In the genomic region with DNA sequence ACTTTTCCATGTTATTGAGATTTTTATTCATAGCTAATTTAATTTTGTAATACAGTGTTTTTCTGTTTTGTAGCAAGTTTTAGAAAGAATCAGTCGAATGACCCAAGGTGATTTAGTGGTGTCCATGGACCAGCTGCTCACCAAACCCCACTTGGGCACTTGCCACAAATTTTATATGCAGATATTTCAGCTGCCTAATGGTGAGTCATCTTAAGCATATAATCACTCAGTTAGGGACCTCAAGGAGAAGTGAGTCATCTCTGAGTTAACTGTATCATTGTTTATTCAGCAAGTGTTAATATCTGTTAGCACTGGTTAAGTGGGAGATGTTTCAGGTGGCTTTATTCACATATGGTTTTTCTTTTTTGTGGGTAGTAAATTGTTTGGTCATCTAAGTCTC, we compare ENCODE assay signal across 36 mouse cellular contexts. TPM values are rescaled to one million over a fixed set of nuclear protein-coding genes. Genes with fewer than 3 reads are reported as not detected.
DNase-seq lines count a peak whose midpoint lies in the region; ATAC-seq lines count a peak whose summit lies in the region.
"Had no signal": no experiment of that assay in that cellular context is flagged by ENCODE, and none has a peak within 500 bp of the region (broad histone marks: within the 10 kb centered on the region; RNA-seq: fewer than 3 reads in every experiment).

No protein-coding gene starts in this region.

- H3K27me3 ChIP-seq in intestine, embryonic 15.5 days (replicated peaks): no peaks in the 10 kb centered on the region
- H3K27me3 ChIP-seq: embryonic facial prominence, embryonic 13.5 days; forebrain, embryonic 15.5 days; heart, embryonic 13.5 days; kidney, embryonic 15.5 days; liver, embryonic 12.5 days; megakaryocyte, embryonic 14.5 days; midbrain, embryonic 12.5 days; neural tube, embryonic 15.5 days; stomach, embryonic 15.5 days had no signal

- intact Hi-C loops in gastrocnemius, postnatal 14 days (cut with DNase I; ENCODE audit: low total_unique reads): no loop called here

- H3K36me3 ChIP-seq in intestine, embryonic 15.5 days: peaks cover 7% of the 10 kb centered on the region

- 82% methylated on average over 1 of the region's 1 CpGs for WGBS in intestine, embryonic 15.5 days

- H3K9ac ChIP-seq in intestine, embryonic 15.5 days: no peak overlapping the region
- H3K9ac ChIP-seq: embryonic facial prominence, embryonic 13.5 days; forebrain, embryonic 15.5 days; heart, embryonic 13.5 days; hindbrain, embryonic 14.5 days; kidney, embryonic 15.5 days; liver, embryonic 12.5 days; liver, postnatal 0 days; midbrain, embryonic 12.5 days; neural tube, embryonic 15.5 days; stomach, embryonic 15.5 days had no signal

- H3K27ac ChIP-seq in intestine, embryonic 15.5 days: no peak overlapping the region
- H3K27ac ChIP-seq: embryonic facial prominence, embryonic 13.5 days; forebrain, embryonic 10.5 days; forebrain, embryonic 15.5 days; gastrocnemius, adult 2 months; heart, adult 2 months; heart, embryonic 13.5 days; hindbrain, embryonic 14.5 days; kidney, embryonic 15.5 days; layer of hippocampus, adult 2 months; liver, embryonic 12.5 days; midbrain, embryonic 12.5 days; neural tube, embryonic 15.5 days; stomach, embryonic 15.5 days had no signal

- DNase-seq in 3134 (ENCODE audit: extremely low read depth, insufficient read length, low spot score) (peak; percentile 36), 416B (ENCODE audit: low read depth) (peak; percentile 95)
- peak; percentile 67 for DNase-seq in Muller cell, postnatal 12 days (ENCODE audit: inconsistent ontology term)
- DNase-seq in adrenal gland, postnatal 36 days: peak; percentile 43 to 59
- no peak for DNase-seq in gastrocnemius, postnatal 14 days
- DNase-seq: cerebellum, adult 11 months; cerebellum, adult 9-10 months; embryo, embryonic 11 days; gastrocnemius, adult 2 months; heart, adult 2 months; heart, postnatal 10 days; kidney, adult 11 months; kidney, postnatal 36 days; left cerebral cortex, postnatal 4 days; liver, postnatal 0 days; lung, postnatal 36 days; retina, postnatal 1 day; right cerebral cortex, postnatal 25 days had no signal

- H3K4me3 ChIP-seq in intestine, embryonic 15.5 days (replicated peaks): no peak overlapping the region
- H3K4me3 ChIP-seq: embryonic facial prominence, embryonic 13.5 days; forebrain, embryonic 10.5 days; forebrain, embryonic 15.5 days; gastrocnemius, adult 2 months; heart, adult 2 months; heart, embryonic 13.5 days; kidney, embryonic 15.5 days; layer of hippocampus, adult 2 months; liver, embryonic 12.5 days; megakaryocyte, embryonic 14.5 days; midbrain, embryonic 12.5 days; neural tube, embryonic 15.5 days; stomach, embryonic 15.5 days had no signal

- H3K4me2 ChIP-seq in intestine, embryonic 15.5 days (replicated peaks): no peak overlapping the region
- H3K4me2 ChIP-seq: embryonic facial prominence, embryonic 13.5 days; forebrain, embryonic 15.5 days; heart, embryonic 13.5 days; hindbrain, embryonic 14.5 days; kidney, embryonic 15.5 days; liver, embryonic 12.5 days; midbrain, embryonic 12.5 days; neural tube, embryonic 15.5 days; stomach, embryonic 15.5 days had no signal

- no peaks in the 10 kb centered on the region for H3K4me1 ChIP-seq in intestine, embryonic 15.5 days (replicated peaks)
- H3K4me1 ChIP-seq: embryonic facial prominence, embryonic 13.5 days; forebrain, embryonic 10.5 days; forebrain, embryonic 15.5 days; heart, embryonic 13.5 days; kidney, embryonic 15.5 days; liver, embryonic 12.5 days; midbrain, embryonic 12.5 days; neural tube, embryonic 15.5 days; stomach, embryonic 15.5 days had no signal

- no peak for ATAC-seq in megakaryocyte, adult 5-6 weeks (ENCODE audit: poor library complexity, severe bottlenecking)
- no peak for ATAC-seq in intestine, embryonic 15.5 days
- ATAC-seq: forebrain, embryonic 15.5 days; liver, embryonic 12.5 days; liver, postnatal 0 days had no signal

- H3K9me3 ChIP-seq in intestine, embryonic 15.5 days: no peaks in the 10 kb centered on the region
- H3K9me3 ChIP-seq: embryonic facial prominence, embryonic 13.5 days; forebrain, embryonic 10.5 days; forebrain, embryonic 15.5 days; heart, embryonic 13.5 days; kidney, embryonic 15.5 days; liver, embryonic 12.5 days; megakaryocyte, embryonic 14.5 days; midbrain, embryonic 12.5 days; neural tube, embryonic 15.5 days; stomach, embryonic 15.5 days had no signal

RNA-seq across cellular contexts. Expression of gene Pth2r, which starts 36.2 kb away (rescaled TPM):
- not detected for total RNA-seq in adrenal gland, postnatal 36 days (2021)
- not detected in 2 replicates for total RNA-seq in megakaryocyte, adult 5-6 weeks (2015)
- not detected in 2 replicates for total RNA-seq in megakaryocyte, adult 5-6 weeks (2017)
- not detected in 2 replicates for polyA plus RNA-seq in intestine, embryonic 15.5 days (2015; fragmentation: Nextera tagmentation; extraction: Ambion mirVana)
- total RNA-seq in gastrocnemius, postnatal 14 days (2021): not detected
- total RNA-seq: gastrocnemius, adult 2 months; gastrocnemius, postnatal 4 days; heart, adult 2 months; heart, postnatal 10 days; hematopoietic stem cell, adult 5-6 weeks; monocyte, adult 5-6 weeks had no signal
- polyA plus RNA-seq: heart, adult 2 months; heart, embryonic 13.5 days; kidney, embryonic 15.5 days; liver, embryonic 12.5 days; lung, embryonic 16.5 days; stomach, embryonic 15.5 days had no signal

RNA-seq across cellular contexts. Expression of gene Pikfyve, which starts 59.2 kb away (rescaled TPM):
- total RNA-seq in adrenal gland, postnatal 36 days (2021): 10 to 100 TPM; 36.8 to 37.0 TPM
- 30.0 and 31.5 TPM in 2 replicates for total RNA-seq in megakaryocyte, adult 5-6 weeks (2015)
- total RNA-seq in megakaryocyte, adult 5-6 weeks (2017): 40.2 and 46.2 TPM in 2 replicates
- 8.3 and 8.6 TPM in 2 replicates for polyA plus RNA-seq in intestine, embryonic 15.5 days (2015; fragmentation: Nextera tagmentation; extraction: Ambion mirVana)
- total RNA-seq in gastrocnemius, postnatal 14 days (2021): 1 to 10 TPM; 8.5 to 8.9 TPM

RNA-seq across cellular contexts. Expression of gene Idh1, which starts 59.3 kb away (rescaled TPM):
- 100 to 1,000 TPM; 322 to 834 TPM for total RNA-seq in adrenal gland, postnatal 36 days (2021)
- 196 and 202 TPM in 2 replicates for total RNA-seq in megakaryocyte, adult 5-6 weeks (2015)
- 354 and 378 TPM in 2 replicates for total RNA-seq in megakaryocyte, adult 5-6 weeks (2017)
- polyA plus RNA-seq in intestine, embryonic 15.5 days (2015; fragmentation: Nextera tagmentation; extraction: Ambion mirVana): 243 TPM in 2 replicates
- total RNA-seq in gastrocnemius, postnatal 14 days (2021): 10 to 100 TPM; 39.9 to 51.1 TPM
